Mouse (Mus musculus): Measurements from ENCODE around the gene Dgki. TPM values are rescaled to one million over a fixed set of nuclear protein-coding genes. Genes with fewer than 3 reads are reported as not detected.

Dgki gene
- polyA plus RNA-seq, 2 experiments = 0.02 TPM; not detected in 1

DNA sequence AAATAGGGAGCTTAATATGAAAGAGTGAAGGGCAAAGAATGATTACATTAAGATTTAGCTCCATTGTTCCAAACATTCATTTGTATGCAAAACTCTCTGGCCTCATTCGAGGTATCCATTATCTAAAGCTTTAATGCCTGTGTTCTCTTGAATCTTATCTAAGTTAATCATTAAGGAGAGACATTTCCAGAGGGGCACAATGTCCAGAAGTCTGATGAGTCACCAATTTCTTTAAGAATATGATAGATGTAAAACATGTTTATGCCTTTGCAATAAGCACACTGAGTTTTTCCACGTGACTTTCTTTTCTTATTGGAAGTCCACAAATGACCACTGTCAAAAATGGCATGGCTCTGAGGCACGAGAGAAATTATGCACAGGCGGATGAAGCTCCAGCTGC is 80.9 kb downstream of the Dgki start:
- TF ChIP-seq EP300 (IDR thresholded peaks at IDR 0.05; ENCODE audit: low read depth) (no peak), CTCF (IDR thresholded peaks at IDR 0.05; ENCODE audit: low read depth) (no peak)
- H3K27ac ChIP-seq = no peak overlapping the region
- no peaks in the 10 kb centered on the region for H3K36me3 ChIP-seq (replicated peaks; ENCODE audit: control insufficient read depth, insufficient read depth, low read depth)
- ATAC-seq (ENCODE audit: insufficient read depth) (no peak), DNase-seq (ENCODE audit: low read depth in 3 of 3, low spot score in 3 of 3) (no peak)
- no peak overlapping the region for H3K4me3 ChIP-seq (ENCODE audit: insufficient read depth in 1 of 2, low read depth in 2 of 2, low read length in 2 of 2)
- peaks cover 0 to 6% of the 10 kb centered on the region in 2 experiments; a peak in 2 of 4 replicates for H3K4me1 ChIP-seq (replicated peaks; ENCODE audit: control insufficient read depth in 2 of 2, insufficient read depth in 2 of 2, low read length in 1 of 2)
- 59% methylated on average over 4 of the region's 4 CpGs for WGBS (ENCODE audit: insufficient replicate concordance)
- no peak overlapping the region for H3K4me2 ChIP-seq (ENCODE audit: low read depth)
- H3K9me3 ChIP-seq (ENCODE audit: control insufficient read depth, low read length) = no peaks in the 10 kb centered on the region
- no peaks in the 10 kb centered on the region for H3K27me3 ChIP-seq (ENCODE audit: control insufficient read depth, insufficient read depth, low read length)
- H3K9ac ChIP-seq (replicated peaks) = no peak overlapping the region

DNA sequence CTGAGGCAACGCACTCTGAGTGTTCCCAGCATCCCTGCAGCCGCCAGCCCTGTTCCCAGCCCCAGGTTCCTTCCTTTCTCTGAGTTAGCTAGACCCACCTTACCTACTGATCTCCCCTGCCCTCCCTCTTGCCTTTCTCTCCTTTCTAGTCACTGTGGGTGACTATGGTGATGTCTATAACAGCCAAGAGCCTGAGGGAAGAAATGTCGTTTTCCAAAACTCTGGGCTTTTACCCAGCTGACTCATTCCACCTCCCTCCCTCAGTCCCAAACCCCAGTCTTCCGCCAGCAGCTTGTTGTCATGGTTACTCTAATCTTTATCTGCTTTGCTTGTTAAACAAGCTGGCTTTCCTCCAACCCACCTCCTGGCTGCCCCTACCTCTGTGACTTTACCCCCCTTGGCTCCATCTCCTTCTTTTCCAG is 83.6 kb downstream of the Dgki start:
- no peak for DNase-seq (ENCODE audit: low read depth in 3 of 3, low spot score in 3 of 3)

DNA sequence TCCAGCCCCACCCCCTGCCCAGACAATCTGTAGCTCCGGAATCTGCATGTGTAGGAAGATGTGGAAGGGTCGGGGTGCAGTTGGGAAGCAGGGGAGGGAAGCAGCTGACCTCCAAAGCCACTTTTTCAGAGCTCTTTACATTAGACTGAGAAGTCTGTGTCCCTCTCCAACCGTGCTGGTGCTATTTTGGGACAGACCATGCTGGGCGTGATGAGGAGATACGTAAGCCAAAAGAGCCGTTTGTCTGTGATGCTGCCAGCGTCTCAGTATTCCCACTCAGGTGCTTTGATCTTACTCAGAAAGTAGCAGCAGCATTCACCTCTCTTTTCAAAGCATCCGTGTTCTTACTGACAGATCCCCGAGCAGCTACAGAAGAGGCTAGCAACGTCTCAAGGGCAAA is 84.3 kb downstream of the Dgki start:
- Histone ChIP-seq H3K4me1 (replicated peaks; ENCODE audit: control insufficient read depth in 2 of 2, insufficient read depth in 2 of 2, low read length in 1 of 2) (0 out of 4 replicates have a peak, but pooled peaks cover 0 to 3% of the 10 kb centered on the region in 2 experiments), H3K36me3 (replicated peaks; ENCODE audit: control insufficient read depth, insufficient read depth, low read depth) (no peaks in the 10 kb centered on the region), H3K9ac (replicated peaks) (no peak overlapping the region), H3K27ac (no peak overlapping the region), H3K27me3 (ENCODE audit: control insufficient read depth, insufficient read depth, low read length) (no peaks in the 10 kb centered on the region), H3K9me3 (ENCODE audit: control insufficient read depth, low read length) (no peaks in the 10 kb centered on the region), H3K4me2 (ENCODE audit: low read depth) (no peak overlapping the region), H3K4me3 (ENCODE audit: insufficient read depth in 1 of 2, low read depth in 2 of 2, low read length in 2 of 2) (no peak overlapping the region)
- no peak for DNase-seq (ENCODE audit: low read depth in 3 of 3, low spot score in 3 of 3)
- no peak for TF ChIP-seq CTCF (IDR thresholded peaks at IDR 0.05; ENCODE audit: low read depth)
- TF ChIP-seq EP300 (IDR thresholded peaks at IDR 0.05; ENCODE audit: low read depth) = no peak
- ATAC-seq (ENCODE audit: insufficient read depth) = no peak
- WGBS (ENCODE audit: insufficient replicate concordance) = 44% methylated on average over 10 of the region's 10 CpGs

More for the DNA sequence above, 83.6 kb downstream of the Dgki start:
- Histone ChIP-seq H3K27me3 (ENCODE audit: control insufficient read depth, insufficient read depth, low read length) (no peaks in the 10 kb centered on the region), H3K4me3 (ENCODE audit: insufficient read depth in 1 of 2, low read depth in 2 of 2, low read length in 2 of 2) (no peak overlapping the region), H3K36me3 (replicated peaks; ENCODE audit: control insufficient read depth, insufficient read depth, low read depth) (no peaks in the 10 kb centered on the region), H3K9ac (replicated peaks) (no peak overlapping the region), H3K27ac (no peak overlapping the region), H3K4me2 (ENCODE audit: low read depth) (no peak overlapping the region), H3K9me3 (ENCODE audit: control insufficient read depth, low read length) (no peaks in the 10 kb centered on the region), H3K4me1 (replicated peaks; ENCODE audit: control insufficient read depth in 2 of 2, insufficient read depth in 2 of 2, low read length in 1 of 2) (0 out of 4 replicates have a peak, but pooled peaks cover 0 to 3% of the 10 kb centered on the region in 2 experiments)
- TF ChIP-seq CTCF (IDR thresholded peaks at IDR 0.05; ENCODE audit: low read depth) (no peak), EP300 (IDR thresholded peaks at IDR 0.05; ENCODE audit: low read depth) (no peak)
- ATAC-seq (ENCODE audit: insufficient read depth) = no peak
- 40% methylated on average over 4 of the region's 4 CpGs for WGBS (ENCODE audit: insufficient replicate concordance)

DNA sequence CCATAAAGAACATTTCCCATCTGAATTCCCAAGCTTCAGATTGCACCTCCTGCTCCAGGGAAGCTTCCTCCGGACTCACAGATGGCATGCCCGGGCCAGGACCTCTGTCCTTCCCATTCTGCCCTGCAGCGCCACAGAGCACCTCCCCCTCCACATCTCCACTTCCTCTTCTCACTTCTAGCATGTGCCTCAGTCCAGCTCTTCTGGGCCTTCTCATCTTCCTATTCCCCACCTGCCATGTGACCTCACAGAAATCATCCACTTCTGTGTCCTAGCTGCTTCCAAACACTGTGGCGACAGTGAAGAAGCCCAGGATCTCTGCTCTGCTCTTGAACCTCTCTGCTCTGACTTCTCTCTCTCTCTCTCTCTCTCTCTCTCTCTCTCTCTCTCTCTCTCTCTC is 87.1 kb downstream of the Dgki start:
- no peak for ATAC-seq (ENCODE audit: insufficient read depth)

DNA sequence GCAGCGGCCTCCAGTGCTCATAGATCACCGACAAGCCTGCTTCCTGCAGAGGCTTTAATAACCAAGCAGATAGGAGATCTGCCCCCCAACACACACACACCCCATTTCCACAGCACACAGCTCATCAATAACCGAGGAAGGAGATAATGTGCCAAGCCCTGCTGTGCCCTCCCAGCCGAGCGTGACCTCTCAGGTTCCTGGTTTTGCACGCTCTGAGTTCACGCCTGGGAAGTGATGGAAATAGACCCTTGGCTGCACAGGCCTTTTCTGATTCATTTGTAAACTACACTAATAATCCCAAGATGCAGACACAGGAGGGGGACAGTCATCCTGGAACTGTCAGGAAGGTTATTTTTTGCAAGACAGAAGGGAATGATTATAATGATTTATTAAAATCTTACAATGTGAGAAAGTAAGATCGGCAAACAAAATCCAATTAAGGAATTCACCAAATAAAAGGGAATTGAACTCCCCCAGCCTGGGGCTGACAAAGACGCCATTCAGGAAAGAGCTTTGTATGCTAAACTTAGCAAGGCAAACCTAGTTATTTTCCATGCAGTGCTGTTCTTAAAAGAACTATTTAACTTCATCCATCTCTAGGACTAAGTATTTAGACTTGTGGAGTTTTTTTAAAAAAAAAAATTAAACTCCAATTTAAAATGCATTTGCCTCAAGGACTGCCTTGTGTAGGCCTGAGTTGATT is 88.3 kb downstream of the Dgki start:
- no peak overlapping the region for H3K4me2 ChIP-seq (ENCODE audit: low read depth)
- 63% methylated on average over 9 of the region's 9 CpGs for WGBS (ENCODE audit: insufficient replicate concordance)
- no peak overlapping the region for H3K4me3 ChIP-seq (ENCODE audit: insufficient read depth in 1 of 2, low read depth in 2 of 2, low read length in 2 of 2)
- no peak overlapping the region for H3K27ac ChIP-seq
- DNase-seq (ENCODE audit: low read depth in 3 of 3, low spot score in 3 of 3) = no peak
- H3K27me3 ChIP-seq (ENCODE audit: control insufficient read depth, insufficient read depth, low read length) = no peaks in the 10 kb centered on the region
- TF ChIP-seq CTCF (IDR thresholded peaks at IDR 0.05; ENCODE audit: low read depth) = no peak
- TF ChIP-seq EP300 (IDR thresholded peaks at IDR 0.05; ENCODE audit: low read depth) = no peak
- ATAC-seq (ENCODE audit: insufficient read depth) = no peak
- no peaks in the 10 kb centered on the region for H3K36me3 ChIP-seq (replicated peaks; ENCODE audit: control insufficient read depth, insufficient read depth, low read depth)
- H3K4me1 ChIP-seq (replicated peaks; ENCODE audit: control insufficient read depth in 2 of 2, insufficient read depth in 2 of 2, low read length in 1 of 2) = 0 out of 4 replicates have a peak, but pooled peaks cover 0 to 3% of the 10 kb centered on the region in 2 experiments
- H3K9ac ChIP-seq (replicated peaks) = no peak overlapping the region
- no peaks in the 10 kb centered on the region for H3K9me3 ChIP-seq (ENCODE audit: control insufficient read depth, low read length)

More for the DNA sequence above, 87.1 kb downstream of the Dgki start:
- H3K27me3 ChIP-seq (ENCODE audit: control insufficient read depth, insufficient read depth, low read length) = no peaks in the 10 kb centered on the region
- 24% methylated on average over 4 of the region's 4 CpGs for WGBS (ENCODE audit: insufficient replicate concordance)
- no peak overlapping the region for H3K9ac ChIP-seq (replicated peaks)
- no peak overlapping the region for H3K4me2 ChIP-seq (ENCODE audit: low read depth)
- H3K4me3 ChIP-seq (ENCODE audit: insufficient read depth in 1 of 2, low read depth in 2 of 2, low read length in 2 of 2) = no peak overlapping the region
- H3K4me1 ChIP-seq (replicated peaks; ENCODE audit: control insufficient read depth in 2 of 2, insufficient read depth in 2 of 2, low read length in 1 of 2) = 0 out of 4 replicates have a peak, but pooled peaks cover 0 to 3% of the 10 kb centered on the region in 2 experiments
- H3K9me3 ChIP-seq (ENCODE audit: control insufficient read depth, low read length) = no peaks in the 10 kb centered on the region
- no peak for TF ChIP-seq CTCF (IDR thresholded peaks at IDR 0.05; ENCODE audit: low read depth)
- no peak for TF ChIP-seq EP300 (IDR thresholded peaks at IDR 0.05; ENCODE audit: low read depth)
- DNase-seq (ENCODE audit: low read depth in 3 of 3, low spot score in 3 of 3) = no peak
- no peaks in the 10 kb centered on the region for H3K36me3 ChIP-seq (replicated peaks; ENCODE audit: control insufficient read depth, insufficient read depth, low read depth)
- no peak overlapping the region for H3K27ac ChIP-seq

All from liver, embryonic 14.5 days (tissue).